Mouse (Mus musculus): Measurements from ENCODE around the gene Tlk2. TPM values are rescaled to one million over a fixed set of nuclear protein-coding genes. Genes with fewer than 3 reads are reported as not detected.

Tlk2 gene
- 18.4 and 21.7 TPM in 2 replicates for polyA plus RNA-seq (2012; rRNA removed; ENCODE audit: low replicate concordance)

DNA sequence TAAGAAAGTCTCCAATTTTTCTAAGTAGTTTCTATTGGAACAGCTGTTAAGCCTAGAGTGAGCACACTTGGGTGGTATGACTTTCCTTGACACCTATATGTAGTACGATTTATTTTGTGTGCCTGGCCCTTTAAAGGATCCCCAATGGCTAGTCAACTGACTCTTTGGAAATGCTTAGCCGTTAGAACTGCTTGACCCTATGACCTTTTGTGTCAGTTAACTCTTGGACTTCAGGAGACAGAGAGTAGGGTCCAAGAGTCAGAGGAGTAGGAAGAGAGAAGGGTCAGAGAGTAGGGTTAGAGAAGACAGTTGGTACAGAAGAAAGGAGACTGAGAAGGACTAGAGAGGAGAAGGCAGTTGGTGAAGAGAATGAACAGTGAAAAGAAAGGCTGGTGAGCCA lies at the start of gene Tlk2:
TSS of gene Tlk2 (plus strand) at position 292 of the 400 bp plus-strand sequence.

DNA sequence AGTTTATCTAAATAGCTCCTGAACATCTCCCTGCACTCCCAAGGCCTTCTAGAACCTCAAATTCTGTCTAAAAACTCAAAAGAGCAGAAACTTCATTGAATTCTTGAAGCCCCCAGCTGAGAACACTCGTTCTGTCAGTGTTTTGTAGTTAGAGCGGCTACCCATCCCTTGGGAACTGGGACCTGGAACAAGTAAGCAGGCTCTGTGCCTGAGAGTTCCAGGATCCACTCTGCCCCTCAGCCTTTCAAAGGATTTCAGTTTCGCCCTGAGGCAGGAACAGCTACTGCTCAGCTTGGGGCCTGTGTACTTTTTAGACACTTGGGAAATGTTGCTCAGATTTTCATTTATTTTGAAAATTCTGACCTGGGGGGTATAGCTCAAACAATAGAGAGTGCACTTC lies 32.0 kb upstream of the Tlk2 start, which contains the start of gene Gm10842:
TSS of gene Gm10842 (plus strand) at position 301 of the 400 bp plus-strand sequence.

DNA sequence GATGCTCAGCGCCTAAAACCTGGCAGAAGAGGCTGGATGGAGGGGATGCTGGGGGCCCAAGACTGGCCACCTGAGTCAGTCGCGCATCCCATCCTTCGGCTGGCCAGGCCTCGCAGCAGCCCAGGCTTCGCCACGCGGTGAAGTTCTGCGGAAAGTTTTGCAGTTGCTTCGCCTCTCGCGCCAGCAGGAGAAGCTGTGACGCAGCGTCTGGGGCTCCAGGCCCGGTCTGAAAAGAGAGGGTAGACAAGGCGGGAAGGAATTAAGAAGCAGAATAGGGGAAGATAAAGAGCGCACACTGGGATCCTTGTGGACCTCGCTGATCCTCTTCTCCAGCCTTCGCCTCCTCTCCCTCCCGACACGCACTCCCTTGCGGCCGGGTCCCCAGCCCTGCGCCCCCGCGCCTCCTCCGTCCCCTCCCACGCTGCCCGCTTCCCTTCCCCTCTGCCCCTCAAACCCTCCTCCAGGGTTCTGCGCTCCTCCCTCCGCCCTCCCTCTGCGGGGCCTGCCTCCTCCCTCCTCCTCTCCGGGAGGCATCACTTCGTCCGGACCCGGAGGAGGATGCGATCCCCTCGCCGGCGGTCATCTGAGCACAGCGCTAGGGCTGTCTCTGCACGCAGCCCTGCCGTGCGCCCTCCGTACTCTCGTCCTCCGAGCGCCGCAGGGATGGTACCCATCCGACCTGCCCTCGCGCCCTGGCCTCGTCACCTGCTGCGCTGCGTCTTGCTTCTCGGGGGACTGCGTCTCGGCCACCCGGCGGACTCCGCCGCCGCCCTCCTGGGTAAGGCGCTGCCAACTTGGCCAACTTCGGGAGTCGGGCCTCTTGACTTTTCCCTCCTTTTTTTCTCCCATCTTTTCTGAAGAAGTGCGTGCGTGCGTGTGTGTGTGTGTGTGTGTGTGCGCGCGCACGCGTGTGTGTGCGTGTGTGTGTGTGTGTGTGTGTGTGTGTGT lies 113.8 kb downstream of the Tlk2 start, which contains the start of gene Mrc2:
TSS of gene Mrc2 (plus strand) at position 520 of the 948 bp plus-strand sequence.

Other genes starting within 250 kb of the Tlk2 start
- 0.09 TPM in 1 of 2 replicates, not detected in the other for gene Efcab3, start 115.2 kb upstream of the Tlk2 start, polyA plus RNA-seq (2012; rRNA removed; ENCODE audit: low replicate concordance)
- gene Mettl2, start 52.4 kb upstream of the Tlk2 start, polyA plus RNA-seq (2012; rRNA removed; ENCODE audit: low replicate concordance): 15.0 and 21.7 TPM in 2 replicates
- not detected in 2 replicates for gene Gm10842, start 31.9 kb upstream of the Tlk2 start, polyA plus RNA-seq (2012; rRNA removed; ENCODE audit: low replicate concordance)
- gene Mrc2, start 113.8 kb downstream of the Tlk2 start, polyA plus RNA-seq (2012; rRNA removed; ENCODE audit: low replicate concordance): 20.6 and 98.7 TPM in 2 replicates

Data from subcutaneous adipose tissue, adult 2 months (tissue).